Mouse (Mus musculus) spleen, adult 2 months (tissue): ENCODE results near the gene Abca17.

Experiments
- CTCF ChIP-seq: fragments of 200-500 bp; IDR thresholded peaks from 2 replicates; pipeline ENCODE4 v1.5.1; 2011; ENCODE audit warnings: mild to moderate bottlenecking, inconsistent platforms; ENCODE audit not compliant: insufficient read depth, insufficient read length, insufficient replicate concordance; ENCODE audit errors: extremely low read depth
- POLR2A ChIP-seq: fragments of 200-500 bp; IDR thresholded peaks from 2 replicates; pipeline ENCODE4 v1.6.1; 2011; ENCODE audit warnings: low read depth, low read length, inconsistent platforms

DNA sequence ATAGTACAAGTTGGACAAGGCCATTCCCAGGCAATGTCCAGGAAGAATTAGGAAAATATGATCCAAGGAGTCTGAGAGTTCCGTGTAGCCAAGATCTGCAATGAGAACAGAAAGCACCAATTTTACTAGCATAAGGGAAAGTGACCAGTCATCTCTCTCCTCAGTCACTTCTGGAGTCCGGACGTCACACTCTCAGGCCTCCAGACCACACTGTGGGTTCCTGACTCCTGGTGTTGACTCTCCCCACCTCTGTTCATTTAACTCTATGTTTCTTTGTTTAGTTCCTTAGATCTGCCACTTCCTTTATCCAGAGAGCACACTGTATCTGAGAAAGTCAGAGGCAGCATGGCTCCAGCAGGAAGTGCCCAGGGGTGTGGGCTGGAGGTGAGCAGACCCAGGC, 65.2 kb downstream of the Abca17 start:
- no peak for TF ChIP-seq CTCF
- no peak for TF ChIP-seq POLR2A
